Mouse (Mus musculus): ENCODE measurements at regions not wholly inside any gene's neighbourhood (a gene's known extent, or its start where the extent isn't known, plus 50 kb on each side); places are given as distances from the start of the nearest gene placed in this dataset.

DNA sequence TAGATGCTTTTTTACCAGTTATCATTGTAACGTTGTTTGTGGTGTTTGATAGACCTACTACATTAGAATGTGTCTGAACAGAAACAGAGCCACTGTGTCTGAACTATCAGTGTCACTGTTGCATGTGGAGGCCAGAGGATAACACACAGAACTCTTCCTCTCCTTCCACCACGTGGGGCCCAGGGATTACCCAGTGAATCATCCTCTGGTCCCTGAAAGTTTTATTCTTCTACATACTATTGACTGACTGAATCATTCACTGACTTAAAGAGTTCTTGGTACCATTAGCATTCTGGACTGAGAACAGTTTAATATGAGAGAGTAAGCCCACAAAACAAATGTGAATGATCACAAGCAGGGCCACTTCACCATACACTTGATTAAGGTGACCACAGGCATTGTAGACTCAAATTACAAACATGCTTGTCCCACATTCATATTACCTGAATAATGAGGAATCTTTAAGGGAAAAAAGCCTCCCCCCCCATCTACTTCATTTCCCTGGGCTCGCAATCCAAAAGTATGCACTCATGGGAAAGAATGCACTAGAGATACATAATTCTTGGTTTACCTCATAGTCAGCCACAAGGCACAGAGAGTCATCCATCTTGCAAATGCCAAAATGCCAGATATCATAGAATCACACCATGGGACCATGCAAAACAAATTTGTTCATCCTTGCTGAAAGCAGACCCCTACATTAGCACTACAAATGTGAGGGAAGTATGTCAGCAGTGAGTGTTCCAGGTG lies 68.1 kb upstream of the Tnfsf11 start:
- DNase-seq (ENCODE audit: low read depth, low spot score), result no peak

DNA sequence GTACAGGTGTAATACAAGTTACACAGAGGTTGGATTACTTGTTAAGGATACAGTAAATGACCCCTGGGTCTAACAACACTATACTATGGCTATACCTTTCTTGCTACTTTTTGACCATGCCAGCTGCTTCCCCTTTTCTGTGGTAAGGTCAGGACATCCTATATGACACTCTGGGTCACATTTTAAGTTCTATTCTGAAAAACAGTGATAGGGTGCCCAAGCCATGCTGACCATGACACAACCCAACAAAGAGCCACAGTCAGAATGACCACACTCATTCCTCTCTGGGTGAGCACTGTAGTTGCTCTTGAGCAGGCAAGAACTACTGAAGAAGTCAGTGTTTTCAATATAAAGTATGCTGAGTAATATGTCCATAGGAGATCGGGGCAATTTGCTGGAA lies 64.3 kb upstream of the Tnfsf11 start:
- no peak for DNase-seq (ENCODE audit: low read depth, low spot score)

DNA sequence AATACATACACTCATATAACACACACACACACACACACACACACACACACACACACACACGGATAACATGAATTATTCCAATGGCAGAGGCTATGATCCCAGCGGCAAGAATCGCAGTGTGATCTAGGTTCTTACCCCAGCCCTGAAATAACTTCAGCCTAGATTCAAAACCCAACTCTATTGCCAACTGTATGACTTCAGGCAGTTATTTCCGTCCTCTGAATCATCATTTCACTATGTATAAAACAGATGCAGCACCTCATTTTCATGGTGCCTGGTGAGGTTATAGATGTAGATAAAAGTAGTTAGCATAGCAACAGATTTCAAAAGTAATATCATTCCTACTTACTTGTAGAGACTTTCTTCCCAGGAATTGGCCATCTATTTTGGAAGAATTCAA lies 61.0 kb upstream of the Tnfsf11 start:
- no peak for DNase-seq (ENCODE audit: low read depth, low spot score)

DNA sequence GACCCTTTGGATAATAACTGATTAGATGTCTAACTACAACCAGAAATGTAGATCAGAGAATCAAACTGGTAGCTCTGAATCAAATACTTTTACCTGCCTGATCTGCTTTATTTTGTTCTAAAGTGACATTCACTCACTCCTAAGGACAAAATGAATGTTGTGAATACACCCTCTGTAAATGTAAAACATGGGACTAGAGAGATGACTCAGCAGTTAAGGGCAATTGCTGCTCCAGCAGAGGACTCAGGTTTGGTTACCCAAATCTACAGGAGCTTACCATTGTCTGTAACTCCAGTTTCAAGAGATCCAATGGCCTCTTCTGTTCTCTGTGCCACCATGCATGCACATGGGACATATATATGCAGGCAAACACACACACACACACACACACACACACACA lies 57.0 kb upstream of the Tnfsf11 start:
- DNase-seq (ENCODE audit: low read depth, low spot score), result no peak

DNA sequence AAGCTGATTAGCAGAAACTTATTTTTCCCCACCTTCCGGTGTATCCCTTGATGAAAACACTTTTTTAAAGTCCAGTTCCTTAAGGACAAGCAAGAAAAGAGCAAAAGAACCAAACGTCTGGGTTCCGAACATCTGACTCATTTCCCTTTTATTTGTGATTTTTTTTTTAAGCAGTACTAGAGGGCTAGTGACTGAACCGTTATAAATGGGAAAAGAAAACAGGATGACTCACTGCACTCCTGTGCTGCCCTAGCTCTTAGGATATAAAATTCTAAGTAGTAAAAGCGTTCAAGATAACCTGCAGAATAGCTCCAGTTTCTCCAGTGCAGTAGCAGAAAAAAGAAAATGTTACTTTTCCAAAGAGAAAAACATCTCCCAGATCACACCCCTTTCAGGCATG lies 55.3 kb upstream of the Tnfsf11 start:
- no peak for DNase-seq (ENCODE audit: low read depth, low spot score)
